Mouse (Mus musculus): ENCODE measurements around the gene Lin52.

DNA sequence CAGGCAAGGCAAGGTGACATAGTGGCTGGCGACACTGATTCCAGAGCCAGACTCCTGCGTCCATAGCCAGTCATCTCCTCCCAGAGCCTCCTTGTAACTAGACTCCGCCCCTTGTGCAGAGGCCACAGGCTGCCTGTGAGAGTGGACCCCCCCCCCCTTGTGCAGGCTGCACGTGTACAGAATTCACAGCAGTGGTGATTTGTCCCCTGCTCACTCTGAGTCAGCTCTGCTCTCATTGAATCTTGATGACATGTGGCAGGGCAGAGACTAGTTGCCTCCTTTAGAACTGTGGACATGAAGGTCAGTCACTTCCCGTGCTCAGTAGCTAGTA lies 127.2 kb downstream of the Lin52 start:
- no peak for TF ChIP-seq CTCF (IDR thresholded peaks at IDR 0.05; ENCODE audit: low read depth)
- TF ChIP-seq EP300 (optimal IDR thresholded peaks at IDR 0.05) = no peak
